Mouse (Mus musculus): ENCODE measurements around the gene Lrrk1. TPM values are rescaled to one million over a fixed set of nuclear protein-coding genes. Genes with fewer than 3 reads are reported as not detected.
A peak's percentile ranks its signal among the peaks of the same experiment; 100 is the strongest.

Gene Lrrk1
- 5.8 and 7.8 TPM in 2 replicates for polyA plus RNA-seq (2014; fragmentation: Nextera tagmentation; extraction: Ambion mirVana)

DNA sequence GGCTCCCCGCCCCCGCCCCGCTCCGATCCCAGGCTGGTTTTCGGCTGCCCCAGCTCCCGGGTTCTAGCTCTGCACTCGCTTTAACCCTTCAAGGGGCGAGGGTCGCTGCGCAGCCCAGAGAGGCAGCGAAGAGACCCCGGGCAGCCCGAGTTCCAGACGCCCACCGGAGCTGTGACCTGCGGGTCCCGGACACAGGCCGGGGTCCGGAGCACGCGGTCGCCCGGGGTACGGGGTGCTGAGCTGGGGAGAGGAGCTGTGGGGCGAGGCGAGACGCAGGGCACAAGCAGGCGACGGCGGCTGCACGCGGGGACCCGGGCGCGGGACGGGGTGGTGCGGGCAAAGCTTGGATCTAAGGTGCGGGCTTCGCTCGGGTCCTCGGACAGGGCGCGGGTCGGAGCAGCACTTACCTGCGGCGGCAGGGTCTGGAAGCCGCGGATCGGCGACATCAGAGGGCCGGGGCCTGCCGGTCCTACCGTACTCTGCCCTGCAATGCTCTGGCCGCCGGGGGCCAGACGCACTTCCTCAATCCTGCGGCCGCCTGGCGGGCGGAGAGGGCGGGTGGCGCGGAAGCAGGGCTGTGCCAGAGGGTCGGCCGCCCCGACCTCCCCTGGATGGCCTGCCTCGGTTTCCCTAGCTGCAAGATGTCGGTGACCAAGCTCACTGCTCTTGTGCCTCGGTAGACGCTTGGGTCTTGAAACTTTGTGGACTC lies at the start of gene Lrrk1:
Gene Lrrk1, minus strand, starts transcription at position 538 of the 709 bp plus-strand sequence.
- H3K27ac ChIP-seq (replicated peaks; ENCODE audit: low read depth, low read length) = no peak within 1 kb of the TSS

GRCm38 (mm10) chr7:66434453-66434935 lies 46.3 kb upstream of the Lrrk1 start:
- H3K4me2 ChIP-seq (ENCODE audit: low read depth, severe bottlenecking) = no peak overlapping the region
- DNase-seq (ENCODE audit: low spot score) = peak; percentile 81
- no peaks in the 10 kb centered on the region for H3K4me1 ChIP-seq (ENCODE audit: control insufficient read depth, insufficient read depth, low read length)
- no peak for ATAC-seq (ENCODE audit: insufficient number of reproducible peaks, low FRiP score, low TSS enrichment, low read depth)
- H3K9me3 ChIP-seq (ENCODE audit: control insufficient read depth, low read length) = no peaks in the 10 kb centered on the region
- WGBS = 50% methylated on average over 10 of the region's 10 CpGs
- H3K36me3 ChIP-seq (ENCODE audit: control insufficient read depth, insufficient read depth, low read length) = no peaks in the 10 kb centered on the region
- H3K4me3 ChIP-seq (ENCODE audit: low read depth, low read length) = no peak overlapping the region
- H3K9ac ChIP-seq (ENCODE audit: low read length) = no peak overlapping the region
- peaks cover under 1% of the 10 kb centered on the region; the same call in 1 of the 2 replicates for H3K27me3 ChIP-seq (ENCODE audit: control insufficient read depth, insufficient read depth, low read length)
- H3K27ac ChIP-seq (replicated peaks; ENCODE audit: low read depth, low read length) = no peak overlapping the region

More for the DNA sequence above, at the start of gene Lrrk1:
- Histone ChIP-seq H3K9ac (ENCODE audit: low read length) (peak within 1 kb of the TSS; percentile 86), H3K4me3 (ENCODE audit: low read depth, low read length) (peak within 1 kb of the TSS; percentile 64), H3K4me2 (ENCODE audit: low read depth, severe bottlenecking) (peak within 1 kb of the TSS; percentile 67), H3K36me3 (ENCODE audit: control insufficient read depth, insufficient read depth, low read length) (no peaks in the 10 kb centered on the region), H3K9me3 (ENCODE audit: control insufficient read depth, low read length) (no peaks in the 10 kb centered on the region), H3K4me1 (ENCODE audit: control insufficient read depth, insufficient read depth, low read length) (0 out of 2 replicates have a peak, but pooled peaks cover 3% of the 10 kb centered on the region), H3K27me3 (ENCODE audit: control insufficient read depth, insufficient read depth, low read length) (no peaks in the 10 kb centered on the region)
- DNase-seq (ENCODE audit: low spot score) (peak; percentile 78), ATAC-seq (ENCODE audit: insufficient number of reproducible peaks, low FRiP score, low TSS enrichment, low read depth) (peak; percentile 75)
- under 1% methylated on average over 69 of the region's 70 CpGs for WGBS

- Histone ChIP-seq H3K4me3 (ENCODE audit: low read depth, low read length) (peak within 1 kb of the TSS; percentile 37), H3K36me3 (ENCODE audit: control insufficient read depth, insufficient read depth, low read length) (no peaks in the 10 kb centered on the region), H3K9ac (ENCODE audit: low read length) (peak within 1 kb of the TSS; percentile 9; the same call in 1 of the 2 replicates), H3K9me3 (ENCODE audit: control insufficient read depth, low read length) (no peaks in the 10 kb centered on the region), H3K27ac (replicated peaks; ENCODE audit: low read depth, low read length) (no peak within 1 kb of the TSS), H3K27me3 (ENCODE audit: control insufficient read depth, insufficient read depth, low read length) (peaks cover 43% of the 10 kb centered on the region), H3K4me2 (ENCODE audit: low read depth, severe bottlenecking) (peak within 1 kb of the TSS; percentile 80), H3K4me1 (ENCODE audit: control insufficient read depth, insufficient read depth, low read length) (peaks cover 6% of the 10 kb centered on the region)
- DNase-seq (ENCODE audit: low spot score) (peak; percentile 55), ATAC-seq (ENCODE audit: insufficient number of reproducible peaks, low FRiP score, low TSS enrichment, low read depth) (peak; percentile 59)
- WGBS = under 1% methylated on average over 53 of the region's 56 CpGs
Observed at GRCm38 (mm10) chr7:66427437-66428161, 39.4 kb upstream of the Lrrk1 start, which contains the start of gene Aldh1a3. Gene Aldh1a3 (minus strand): TSS chr7:66427517.

DNA sequence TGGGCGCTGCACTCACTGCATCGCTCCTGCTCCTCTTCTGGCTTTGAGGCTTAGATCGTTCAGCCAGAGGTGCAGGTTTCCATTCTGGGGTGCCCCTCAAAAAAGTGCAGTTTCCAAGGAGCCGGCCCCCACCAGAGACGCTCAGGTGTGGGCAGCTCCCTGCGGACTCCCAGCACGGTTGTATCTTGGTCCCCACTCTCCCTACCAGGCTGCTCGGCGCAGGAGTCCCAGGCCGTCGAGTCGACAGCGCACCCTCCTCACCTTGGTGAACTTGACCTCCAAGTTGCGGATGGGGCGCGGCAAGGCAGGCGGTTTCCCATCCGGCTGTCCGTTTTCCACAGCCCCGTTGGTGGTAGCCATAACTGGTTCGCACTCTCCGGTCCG lies 38.9 kb upstream of the Lrrk1 start:
- Histone ChIP-seq H3K4me2 (ENCODE audit: low read depth, severe bottlenecking) (peak overlapping the region; percentile 80), H3K4me3 (ENCODE audit: low read depth, low read length) (peak overlapping the region; percentile 37), H3K9ac (ENCODE audit: low read length) (peak overlapping the region; percentile 9; the same call in 1 of the 2 replicates), H3K4me1 (ENCODE audit: control insufficient read depth, insufficient read depth, low read length) (peaks cover 6% of the 10 kb centered on the region), H3K36me3 (ENCODE audit: control insufficient read depth, insufficient read depth, low read length) (no peaks in the 10 kb centered on the region), H3K27me3 (ENCODE audit: control insufficient read depth, insufficient read depth, low read length) (peaks cover 43% of the 10 kb centered on the region), H3K27ac (replicated peaks; ENCODE audit: low read depth, low read length) (no peak overlapping the region), H3K9me3 (ENCODE audit: control insufficient read depth, low read length) (no peaks in the 10 kb centered on the region)
- peak; percentile 33; the same call in 1 of the 2 replicates for ATAC-seq (ENCODE audit: insufficient number of reproducible peaks, low FRiP score, low TSS enrichment, low read depth)
- peak; percentile 64 for DNase-seq (ENCODE audit: low spot score)
- under 1% methylated on average over 23 of the region's 23 CpGs for whole genome bisulfite sequencing

- ATAC-seq (ENCODE audit: insufficient number of reproducible peaks, low FRiP score, low TSS enrichment, low read depth) = no peak
- no peak overlapping the region for H3K4me2 ChIP-seq (ENCODE audit: low read depth, severe bottlenecking)
- H3K27me3 ChIP-seq (ENCODE audit: control insufficient read depth, insufficient read depth, low read length) = peaks cover 20% of the 10 kb centered on the region
Observed at GRCm38 (mm10) chr7:66421903-66422302, 33.8 kb upstream of the Lrrk1 start.

GRCm38 (mm10) chr7:66418981-66419380 lies 30.8 kb upstream of the Lrrk1 start:
- no peak overlapping the region for H3K4me3 ChIP-seq (ENCODE audit: low read depth, low read length)
- H3K27me3 ChIP-seq (ENCODE audit: control insufficient read depth, insufficient read depth, low read length) = no peaks in the 10 kb centered on the region
- no peak overlapping the region for H3K9ac ChIP-seq (ENCODE audit: low read length)
- no peaks in the 10 kb centered on the region for H3K36me3 ChIP-seq (ENCODE audit: control insufficient read depth, insufficient read depth, low read length)
- H3K4me2 ChIP-seq (ENCODE audit: low read depth, severe bottlenecking) = no peak overlapping the region
- no peaks in the 10 kb centered on the region for H3K4me1 ChIP-seq (ENCODE audit: control insufficient read depth, insufficient read depth, low read length)
- DNase-seq (ENCODE audit: low spot score) (no peak), ATAC-seq (ENCODE audit: insufficient number of reproducible peaks, low FRiP score, low TSS enrichment, low read depth) (no peak)
- 56% methylated on average over 12 of the region's 12 CpGs for WGBS
- H3K9me3 ChIP-seq (ENCODE audit: control insufficient read depth, low read length) = no peaks in the 10 kb centered on the region
- H3K27ac ChIP-seq (replicated peaks; ENCODE audit: low read depth, low read length) = no peak overlapping the region

More at GRCm38 (mm10) chr7:66421903-66422302, 33.8 kb upstream of the Lrrk1 start:
- H3K4me1 ChIP-seq (ENCODE audit: control insufficient read depth, insufficient read depth, low read length) = peaks cover under 1% of the 10 kb centered on the region
- WGBS = 77% methylated on average over 8 of the region's 8 CpGs
- no peaks in the 10 kb centered on the region for H3K9me3 ChIP-seq (ENCODE audit: control insufficient read depth, low read length)
- no peak for DNase-seq (ENCODE audit: low spot score)
- no peak overlapping the region for H3K27ac ChIP-seq (replicated peaks; ENCODE audit: low read depth, low read length)
- H3K4me3 ChIP-seq (ENCODE audit: low read depth, low read length) = no peak overlapping the region
- H3K9ac ChIP-seq (ENCODE audit: low read length) = no peak overlapping the region
- H3K36me3 ChIP-seq (ENCODE audit: control insufficient read depth, insufficient read depth, low read length) = no peaks in the 10 kb centered on the region

DNA sequence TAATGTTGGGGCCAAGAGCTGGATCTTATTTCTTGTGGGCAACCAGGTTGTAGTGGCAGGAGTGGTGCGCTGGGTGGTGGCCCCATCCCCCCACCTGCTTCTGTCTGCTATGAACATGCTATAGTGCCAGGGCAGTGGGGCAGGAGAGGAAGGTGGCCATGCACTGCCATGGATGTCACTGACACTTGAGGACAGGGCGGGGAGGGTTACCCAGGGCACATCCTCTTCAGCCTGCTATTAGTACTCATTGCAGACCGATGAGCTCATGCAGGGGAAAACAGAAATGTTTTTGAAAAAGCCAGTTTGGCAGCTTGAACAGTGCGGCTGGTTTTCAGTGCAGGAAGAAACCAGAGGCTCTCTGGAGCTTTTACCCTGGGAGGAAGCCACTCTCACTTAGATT lies 28.7 kb upstream of the Lrrk1 start:
- Histone ChIP-seq H3K4me1 (ENCODE audit: control insufficient read depth, insufficient read depth, low read length) (no peaks in the 10 kb centered on the region), H3K9ac (ENCODE audit: low read length) (no peak overlapping the region), H3K9me3 (ENCODE audit: control insufficient read depth, low read length) (no peaks in the 10 kb centered on the region), H3K4me2 (ENCODE audit: low read depth, severe bottlenecking) (no peak overlapping the region), H3K27me3 (ENCODE audit: control insufficient read depth, insufficient read depth, low read length) (no peaks in the 10 kb centered on the region), H3K27ac (replicated peaks; ENCODE audit: low read depth, low read length) (no peak overlapping the region), H3K36me3 (ENCODE audit: control insufficient read depth, insufficient read depth, low read length) (no peaks in the 10 kb centered on the region), H3K4me3 (ENCODE audit: low read depth, low read length) (no peak overlapping the region)
- DNase-seq (ENCODE audit: low spot score) (no peak), ATAC-seq (ENCODE audit: insufficient number of reproducible peaks, low FRiP score, low TSS enrichment, low read depth) (no peak)
- WGBS = 88% methylated on average over 4 of the region's 4 CpGs

- H3K27me3 ChIP-seq (ENCODE audit: control insufficient read depth, insufficient read depth, low read length) = no peaks in the 10 kb centered on the region
- no peak overlapping the region for H3K4me2 ChIP-seq (ENCODE audit: low read depth, severe bottlenecking)
- DNase-seq (ENCODE audit: low spot score) = no peak
- WGBS = 74% methylated on average over 7 of the region's 7 CpGs
- H3K9ac ChIP-seq (ENCODE audit: low read length) = no peak overlapping the region
- H3K27ac ChIP-seq (replicated peaks; ENCODE audit: low read depth, low read length) = no peak overlapping the region
- H3K4me1 ChIP-seq (ENCODE audit: control insufficient read depth, insufficient read depth, low read length) = no peaks in the 10 kb centered on the region
- H3K36me3 ChIP-seq (ENCODE audit: control insufficient read depth, insufficient read depth, low read length) = no peaks in the 10 kb centered on the region
- no peak overlapping the region for H3K4me3 ChIP-seq (ENCODE audit: low read depth, low read length)
- H3K9me3 ChIP-seq (ENCODE audit: control insufficient read depth, low read length) = no peaks in the 10 kb centered on the region
- ATAC-seq (ENCODE audit: insufficient number of reproducible peaks, low FRiP score, low TSS enrichment, low read depth) = no peak
Observed at GRCm38 (mm10) chr7:66413093-66413492, 24.9 kb upstream of the Lrrk1 start.
